ENCODE assay signal across 22 mouse cellular contexts in genomic region chr8:105466246-105466645, GRCm38 (mm10). TPM values are rescaled to one million over a fixed set of nuclear protein-coding genes. Genes with fewer than 3 reads are reported as not detected.
DNase-seq lines count a peak whose midpoint lies in the region; ATAC-seq lines count a peak whose summit lies in the region.
"Had no signal": no experiment of that assay in that cellular context is flagged by ENCODE, and none has a peak within 500 bp of the region (broad histone marks: within the 10 kb centered on the region; RNA-seq: fewer than 3 reads in every experiment).

No protein-coding gene starts in this region.

- H3K9me3 ChIP-seq in hindbrain, embryonic 10.5 days, result no peaks in the 10 kb centered on the region
- H3K9me3 ChIP-seq in hindbrain, embryonic 12.5 days (replicated peaks), result no peaks in the 10 kb centered on the region
- no peaks in the 10 kb centered on the region for H3K9me3 ChIP-seq in midbrain, embryonic 15.5 days
- H3K9me3 ChIP-seq in midbrain, embryonic 10.5 days (replicated peaks), result no peaks in the 10 kb centered on the region
- H3K9me3 ChIP-seq: heart, embryonic 12.5 days; limb, embryonic 12.5 days; liver, embryonic 13.5 days had no signal

- no peak overlapping the region for H3K4me2 ChIP-seq in hindbrain, embryonic 12.5 days (replicated peaks)
- no peak overlapping the region for H3K4me2 ChIP-seq in midbrain, embryonic 15.5 days
- H3K4me2 ChIP-seq: heart, embryonic 12.5 days; limb, embryonic 12.5 days; liver, embryonic 13.5 days; lung, embryonic 14.5 days had no signal

- 0 out of 2 replicates have a peak, but pooled peaks cover 5% of the 10 kb centered on the region for H3K27me3 ChIP-seq in hindbrain, embryonic 10.5 days (ENCODE audit: insufficient read depth, poor library complexity, severe bottlenecking)
- H3K27me3 ChIP-seq in hindbrain, embryonic 12.5 days, result no peaks in the 10 kb centered on the region
- no peaks in the 10 kb centered on the region for H3K27me3 ChIP-seq in midbrain, embryonic 15.5 days (replicated peaks)
- H3K27me3 ChIP-seq in midbrain, embryonic 10.5 days (ENCODE audit: low read depth, poor library complexity, severe bottlenecking), result peaks cover 9% of the 10 kb centered on the region; the same call in 1 of the 2 replicates
- H3K27me3 ChIP-seq: Patski had no signal

- H3K9ac ChIP-seq in hindbrain, embryonic 12.5 days, result no peak overlapping the region
- no peak overlapping the region for H3K9ac ChIP-seq in midbrain, embryonic 15.5 days
- H3K9ac ChIP-seq: heart, embryonic 12.5 days; limb, embryonic 12.5 days; liver, embryonic 13.5 days; lung, embryonic 14.5 days had no signal

- peak; percentile 63 to 73 for DNase-seq in cerebellum, postnatal 10 days
- DNase-seq in cerebellum, postnatal 25 days, result no peak
- no peak for DNase-seq in hindbrain, embryonic 10.5 days (ENCODE audit: low spot score)
- no peak for DNase-seq in midbrain, embryonic 10.5 days (ENCODE audit: low spot score)
- DNase-seq in right cerebral cortex, postnatal 4 days, result no peak
- no peak for DNase-seq in kidney, adult 9 months
- DNase-seq: adrenal gland, adult 8-10 months; kidney, adult 8-10 months; kidney, postnatal 25 days; liver, embryonic 13.5 days; spleen, adult 18-20 months; thymus, postnatal 36 days had no signal

- 82% methylated on average over 6 of the region's 6 CpGs for WGBS in hindbrain, embryonic 10.5 days
- WGBS in hindbrain, embryonic 12.5 days, result 88% methylated on average over 6 of the region's 6 CpGs
- WGBS in midbrain, embryonic 15.5 days, result 83% methylated on average over 6 of the region's 6 CpGs
- WGBS in midbrain, embryonic 10.5 days, result 85% methylated on average over 6 of the region's 6 CpGs

- ATAC-seq in hindbrain, embryonic 12.5 days (ENCODE audit: low FRiP score), result no peak
- ATAC-seq in midbrain, embryonic 15.5 days (replicated peaks), result no peak
- ATAC-seq: CD4-positive, CD25-positive, alpha-beta regulatory T cell, adult 4 months; inflammation-experienced regulatory T-cells, adult 6 months; Patski had no signal

- H3K36me3 ChIP-seq in hindbrain, embryonic 10.5 days, result peaks cover 27% of the 10 kb centered on the region
- H3K36me3 ChIP-seq in hindbrain, embryonic 12.5 days, result peaks cover 18% of the 10 kb centered on the region
- H3K36me3 ChIP-seq in midbrain, embryonic 15.5 days (replicated peaks), result no peaks in the 10 kb centered on the region
- H3K36me3 ChIP-seq in midbrain, embryonic 10.5 days, result peaks cover 21% of the 10 kb centered on the region
- H3K36me3 ChIP-seq: liver, embryonic 13.5 days had no signal

- no peak overlapping the region for H3K4me3 ChIP-seq in hindbrain, embryonic 10.5 days
- H3K4me3 ChIP-seq in hindbrain, embryonic 12.5 days, result no peak overlapping the region
- H3K4me3 ChIP-seq in midbrain, embryonic 15.5 days, result no peak overlapping the region
- H3K4me3 ChIP-seq in midbrain, embryonic 10.5 days, result no peak overlapping the region
- H3K4me3 ChIP-seq: heart, embryonic 12.5 days; limb, embryonic 12.5 days; liver, embryonic 13.5 days had no signal

- H3K27ac ChIP-seq in hindbrain, embryonic 10.5 days, result peak overlapping the region; percentile 83
- no peak overlapping the region for H3K27ac ChIP-seq in hindbrain, embryonic 12.5 days
- peak overlapping the region; percentile 64 for H3K27ac ChIP-seq in midbrain, embryonic 15.5 days
- no peak overlapping the region for H3K27ac ChIP-seq in midbrain, embryonic 10.5 days (replicated peaks)
- H3K27ac ChIP-seq: limb, embryonic 12.5 days; liver, embryonic 13.5 days had no signal

- H3K4me1 ChIP-seq in hindbrain, embryonic 10.5 days (replicated peaks), result peaks cover 75% of the 10 kb centered on the region
- H3K4me1 ChIP-seq in hindbrain, embryonic 12.5 days, result peaks cover 56% of the 10 kb centered on the region
- H3K4me1 ChIP-seq in midbrain, embryonic 15.5 days, result peaks cover 37% of the 10 kb centered on the region
- peaks cover 51% of the 10 kb centered on the region for H3K4me1 ChIP-seq in midbrain, embryonic 10.5 days

RNA-seq across cellular contexts. Expression of gene Tppp3, which starts 5.1 kb away (rescaled TPM):
- 131 and 243 TPM in 2 replicates for polyA plus RNA-seq in hindbrain, embryonic 10.5 days (2016; fragmentation: Nextera tagmentation; extraction: Ambion mirVana)
- polyA plus RNA-seq in hindbrain, embryonic 12.5 days (2016; fragmentation: Nextera tagmentation; extraction: Ambion mirVana), result 162 and 186 TPM in 2 replicates
- 125 and 127 TPM in 2 replicates for polyA plus RNA-seq in midbrain, embryonic 15.5 days (2015; fragmentation: Nextera tagmentation; extraction: Ambion mirVana)
- 94.4 and 100.0 TPM in 2 replicates for polyA plus RNA-seq in midbrain, embryonic 10.5 days (2016; fragmentation: Nextera tagmentation; extraction: Ambion mirVana)

RNA-seq across cellular contexts. Expression of gene Zdhhc1, which starts 30.5 kb away (rescaled TPM):
- 23.3 and 29.2 TPM in 2 replicates for polyA plus RNA-seq in hindbrain, embryonic 10.5 days (2016; fragmentation: Nextera tagmentation; extraction: Ambion mirVana)
- polyA plus RNA-seq in hindbrain, embryonic 12.5 days (2016; fragmentation: Nextera tagmentation; extraction: Ambion mirVana), result 35.8 and 36.1 TPM in 2 replicates
- 36.5 and 39.9 TPM in 2 replicates for polyA plus RNA-seq in midbrain, embryonic 15.5 days (2015; fragmentation: Nextera tagmentation; extraction: Ambion mirVana)
- 18.6 and 24.0 TPM in 2 replicates for polyA plus RNA-seq in midbrain, embryonic 10.5 days (2016; fragmentation: Nextera tagmentation; extraction: Ambion mirVana)

RNA-seq across cellular contexts. Expression of gene Hsd11b2, which starts 52.3 kb away (rescaled TPM):
- 24.1 and 36.7 TPM in 2 replicates for polyA plus RNA-seq in hindbrain, embryonic 10.5 days (2016; fragmentation: Nextera tagmentation; extraction: Ambion mirVana)
- 24.2 and 24.7 TPM in 2 replicates for polyA plus RNA-seq in hindbrain, embryonic 12.5 days (2016; fragmentation: Nextera tagmentation; extraction: Ambion mirVana)
- polyA plus RNA-seq in midbrain, embryonic 15.5 days (2015; fragmentation: Nextera tagmentation; extraction: Ambion mirVana), result 4.7 and 4.9 TPM in 2 replicates
- polyA plus RNA-seq in midbrain, embryonic 10.5 days (2016; fragmentation: Nextera tagmentation; extraction: Ambion mirVana), result 28.8 and 30.2 TPM in 2 replicates
- polyA plus RNA-seq: CD4-positive, CD25-positive, alpha-beta regulatory T cell, adult 4 months; inflammation-experienced regulatory T-cells, adult 6 months had no signal

RNA-seq across cellular contexts. Expression of gene Lrrc36, which starts 52.9 kb away (rescaled TPM):
- 1.8 and 2.5 TPM in 2 replicates for polyA plus RNA-seq in hindbrain, embryonic 10.5 days (2016; fragmentation: Nextera tagmentation; extraction: Ambion mirVana)
- 2.1 and 3.1 TPM in 2 replicates for polyA plus RNA-seq in hindbrain, embryonic 12.5 days (2016; fragmentation: Nextera tagmentation; extraction: Ambion mirVana)
- 0.97 and 1.3 TPM in 2 replicates for polyA plus RNA-seq in midbrain, embryonic 15.5 days (2015; fragmentation: Nextera tagmentation; extraction: Ambion mirVana)
- 2.6 and 3.7 TPM in 2 replicates for polyA plus RNA-seq in midbrain, embryonic 10.5 days (2016; fragmentation: Nextera tagmentation; extraction: Ambion mirVana)
- polyA plus RNA-seq: CD4-positive, CD25-positive, alpha-beta regulatory T cell, adult 4 months; inflammation-experienced regulatory T-cells, adult 6 months; Patski had no signal

RNA-seq across cellular contexts. Expression of gene Kctd19, which starts 52.9 kb away (rescaled TPM):
- 0.12 TPM in 1 of 2 replicates, not detected in the other for polyA plus RNA-seq in hindbrain, embryonic 10.5 days (2016; fragmentation: Nextera tagmentation; extraction: Ambion mirVana)
- polyA plus RNA-seq in hindbrain, embryonic 12.5 days (2016; fragmentation: Nextera tagmentation; extraction: Ambion mirVana), result 0.08 TPM in 1 of 2 replicates, not detected in the other
- polyA plus RNA-seq in midbrain, embryonic 15.5 days (2015; fragmentation: Nextera tagmentation; extraction: Ambion mirVana), result not detected in 2 replicates
- 0.07 TPM in 1 of 2 replicates, not detected in the other for polyA plus RNA-seq in midbrain, embryonic 10.5 days (2016; fragmentation: Nextera tagmentation; extraction: Ambion mirVana)
- polyA plus RNA-seq: CD4-positive, CD25-positive, alpha-beta regulatory T cell, adult 4 months; forebrain, embryonic 16.5 days; heart, embryonic 12.5 days; inflammation-experienced regulatory T-cells, adult 6 months; limb, embryonic 12.5 days; liver, embryonic 13.5 days; neural tube, embryonic 11.5 days; Patski had no signal

Comparison
In these comparisons a context has a peak if more than half of its experiments do, and no peak if none do; other contexts are left out.
1. DNase-seq: peak in cerebellum, postnatal 10 days (2 of 2); none in cerebellum, postnatal 25 days (0 of 2), hindbrain, embryonic 10.5 days (single experiment), midbrain, embryonic 10.5 days (single experiment), right cerebral cortex, postnatal 4 days (single experiment) and kidney, adult 9 months (single experiment).
2. H3K27ac ChIP-seq: peak in hindbrain, embryonic 10.5 days (single experiment) and midbrain, embryonic 15.5 days (single experiment); none in hindbrain, embryonic 12.5 days (single experiment) and midbrain, embryonic 10.5 days (single experiment).